28 mouse cellular contexts compared by ENCODE assay signal in genomic region chr6:55384356-55384951, GRCm38 (mm10). TPM values are rescaled to one million over a fixed set of nuclear protein-coding genes. Genes with fewer than 3 reads are reported as not detected.
DNase-seq lines count a peak whose midpoint lies in the region; ATAC-seq and TF ChIP-seq lines count a peak whose summit lies in the region.
"Had no signal": no experiment of that assay in that cellular context is flagged by ENCODE, and none has a peak within 500 bp of the region (broad histone marks: within the 10 kb centered on the region; RNA-seq: fewer than 3 reads in every experiment).

No protein-coding gene starts in this region.

- H3K27me3 ChIP-seq in liver, adult 2 months (ENCODE audit: control insufficient read depth, insufficient read depth, low read length), result no peaks in the 10 kb centered on the region
- peaks cover 32% of the 10 kb centered on the region for H3K27me3 ChIP-seq in liver, embryonic 12.5 days (replicated peaks)
- no peaks in the 10 kb centered on the region for H3K27me3 ChIP-seq in intestine, embryonic 14.5 days (replicated peaks; ENCODE audit: control insufficient read depth, insufficient read depth, low read length)
- H3K27me3 ChIP-seq in intestine, embryonic 15.5 days (replicated peaks), result no peaks in the 10 kb centered on the region
- H3K27me3 ChIP-seq in midbrain, embryonic 16.5 days (ENCODE audit: control insufficient read depth, insufficient read depth, low read depth, low read length), result no peaks in the 10 kb centered on the region
- H3K27me3 ChIP-seq: embryonic facial prominence, embryonic 13.5 days; forebrain, embryonic 15.5 days had no signal

- peak; percentile 80 for DNase-seq in liver, adult 2 months (ENCODE audit: extremely low read depth, low read depth, low spot score)
- DNase-seq in intestine, embryonic 14.5 days (ENCODE audit: low spot score), result no peak
- no peak for DNase-seq in frontal cortex, postnatal 25 days (ENCODE audit: low spot score in 2 of 2)
- DNase-seq: adrenal gland, adult 8-10 months had no signal

- 28% methylated on average over 5 of the region's 5 CpGs for WGBS in liver, adult 2 months
- 52% methylated on average over 5 of the region's 5 CpGs for WGBS in liver, embryonic 12.5 days (ENCODE audit: insufficient replicate concordance)
- 69% methylated on average over 5 of the region's 5 CpGs for WGBS in intestine, embryonic 14.5 days
- 57% methylated on average over 5 of the region's 5 CpGs for WGBS in intestine, embryonic 15.5 days
- WGBS in midbrain, embryonic 16.5 days, result 85% methylated on average over 5 of the region's 5 CpGs

- H3K27ac ChIP-seq in liver, adult 2 months (replicated peaks; ENCODE audit: insufficient read depth, low read depth, low read length), result no peak overlapping the region
- no peak overlapping the region for H3K27ac ChIP-seq in liver, embryonic 12.5 days
- no peak overlapping the region for H3K27ac ChIP-seq in intestine, embryonic 14.5 days (ENCODE audit: low read depth)
- H3K27ac ChIP-seq in intestine, embryonic 15.5 days, result no peak overlapping the region
- H3K27ac ChIP-seq in midbrain, embryonic 16.5 days (ENCODE audit: low read length), result no peak overlapping the region
- H3K27ac ChIP-seq: embryonic facial prominence, embryonic 10.5 days; embryonic facial prominence, embryonic 13.5 days; forebrain, embryonic 12.5 days; forebrain, embryonic 15.5 days; heart, embryonic 15.5 days; hindbrain, embryonic 14.5 days; hindbrain, postnatal 0 days had no signal

- no peak for TF ChIP-seq CTCF in liver, adult 2 months (IDR thresholded peaks at IDR 0.05; ENCODE audit: low read depth, low read length)

- no peak overlapping the region for H3K4me3 ChIP-seq in liver, adult 2 months (ENCODE audit: insufficient read depth, low read depth, low read length)
- no peak overlapping the region for H3K4me3 ChIP-seq in liver, embryonic 12.5 days
- no peak overlapping the region for H3K4me3 ChIP-seq in intestine, embryonic 14.5 days (ENCODE audit: low read depth, low read length)
- no peak overlapping the region for H3K4me3 ChIP-seq in intestine, embryonic 15.5 days (replicated peaks)
- no peak overlapping the region for H3K4me3 ChIP-seq in midbrain, embryonic 16.5 days (ENCODE audit: low read depth, low read length)
- H3K4me3 ChIP-seq: embryonic facial prominence, embryonic 10.5 days; embryonic facial prominence, embryonic 13.5 days; erythroblast, embryonic 14.5 days; forebrain, embryonic 12.5 days; forebrain, embryonic 15.5 days; heart, embryonic 12.5 days; heart, embryonic 15.5 days had no signal

- no peaks in the 10 kb centered on the region for H3K36me3 ChIP-seq in liver, adult 2 months (ENCODE audit: control insufficient read depth, insufficient read depth, low read length)
- H3K36me3 ChIP-seq in liver, embryonic 12.5 days, result no peaks in the 10 kb centered on the region
- no peaks in the 10 kb centered on the region for H3K36me3 ChIP-seq in intestine, embryonic 14.5 days (ENCODE audit: control insufficient read depth, insufficient read depth, low read length)
- no peaks in the 10 kb centered on the region for H3K36me3 ChIP-seq in intestine, embryonic 15.5 days
- H3K36me3 ChIP-seq in midbrain, embryonic 16.5 days (ENCODE audit: control insufficient read depth, insufficient read depth, low read length), result no peaks in the 10 kb centered on the region
- H3K36me3 ChIP-seq: embryonic facial prominence, embryonic 10.5 days; embryonic facial prominence, embryonic 13.5 days; forebrain, embryonic 12.5 days; forebrain, embryonic 15.5 days; heart, embryonic 12.5 days; heart, embryonic 15.5 days had no signal

- TF ChIP-seq POLR2A in liver, adult 2 months (IDR thresholded peaks at IDR 0.05; ENCODE audit: extremely low read depth, insufficient read depth, low read length), result no peak

- H3K9me3 ChIP-seq in liver, embryonic 12.5 days (replicated peaks), result no peaks in the 10 kb centered on the region
- no peaks in the 10 kb centered on the region for H3K9me3 ChIP-seq in intestine, embryonic 14.5 days (ENCODE audit: control insufficient read depth, low read length)
- no peaks in the 10 kb centered on the region for H3K9me3 ChIP-seq in intestine, embryonic 15.5 days
- H3K9me3 ChIP-seq in midbrain, embryonic 16.5 days (replicated peaks; ENCODE audit: control insufficient read depth, low read length, poor library complexity, severe bottlenecking), result no peaks in the 10 kb centered on the region
- H3K9me3 ChIP-seq: embryonic facial prominence, embryonic 10.5 days; embryonic facial prominence, embryonic 13.5 days; forebrain, embryonic 12.5 days; forebrain, embryonic 15.5 days; heart, embryonic 12.5 days; heart, embryonic 15.5 days had no signal

- no peak overlapping the region for H3K4me2 ChIP-seq in liver, embryonic 12.5 days
- no peak overlapping the region for H3K4me2 ChIP-seq in intestine, embryonic 14.5 days (ENCODE audit: low read length)
- no peak overlapping the region for H3K4me2 ChIP-seq in intestine, embryonic 15.5 days (replicated peaks)
- no peak overlapping the region for H3K4me2 ChIP-seq in midbrain, embryonic 16.5 days (ENCODE audit: low read length)
- H3K4me2 ChIP-seq: embryonic facial prominence, embryonic 13.5 days; forebrain, embryonic 12.5 days; forebrain, embryonic 15.5 days; heart, embryonic 12.5 days; heart, embryonic 15.5 days; hindbrain, embryonic 14.5 days had no signal

- H3K4me1 ChIP-seq in liver, adult 2 months (ENCODE audit: control insufficient read depth, insufficient read depth, low read length), result no peaks in the 10 kb centered on the region; the same call in 1 of the 2 replicates
- peaks cover 19% of the 10 kb centered on the region; the same call in 1 of the 2 replicates for H3K4me1 ChIP-seq in liver, embryonic 12.5 days
- no peaks in the 10 kb centered on the region for H3K4me1 ChIP-seq in intestine, embryonic 14.5 days (replicated peaks; ENCODE audit: control insufficient read depth, insufficient read depth, low read length)
- H3K4me1 ChIP-seq in intestine, embryonic 15.5 days (replicated peaks), result 0 out of 2 replicates have a peak, but pooled peaks cover 8% of the 10 kb centered on the region
- no peaks in the 10 kb centered on the region; the same call in 1 of the 2 replicates for H3K4me1 ChIP-seq in midbrain, embryonic 16.5 days (ENCODE audit: control insufficient read depth, insufficient read depth, low read length)
- H3K4me1 ChIP-seq: heart, embryonic 12.5 days; heart, embryonic 15.5 days had no signal

- no peak overlapping the region for H3K9ac ChIP-seq in liver, adult 2 months (ENCODE audit: low read depth, low read length)
- H3K9ac ChIP-seq in liver, embryonic 12.5 days, result no peak overlapping the region
- H3K9ac ChIP-seq in intestine, embryonic 14.5 days (ENCODE audit: low read length), result no peak overlapping the region
- no peak overlapping the region for H3K9ac ChIP-seq in intestine, embryonic 15.5 days
- H3K9ac ChIP-seq in midbrain, embryonic 16.5 days (ENCODE audit: low read depth, low read length), result no peak overlapping the region
- H3K9ac ChIP-seq: embryonic facial prominence, embryonic 13.5 days; forebrain, embryonic 12.5 days; forebrain, embryonic 15.5 days; heart, embryonic 12.5 days; heart, embryonic 15.5 days; hindbrain, embryonic 14.5 days had no signal

- no peak for ATAC-seq in liver, embryonic 12.5 days
- 0 out of 2 replicates have a peak, but pooled peaks have one; percentile 8 for ATAC-seq in intestine, embryonic 14.5 days (replicated peaks; ENCODE audit: low FRiP score, low TSS enrichment, low read depth)
- ATAC-seq in intestine, embryonic 15.5 days, result peak; percentile 77
- ATAC-seq in midbrain, embryonic 16.5 days, result no peak
- ATAC-seq: activated CD4-positive, CD25-positive, alpha-beta regulatory T cell, adult 4 months; forebrain, embryonic 15.5 days; hindbrain, postnatal 0 days had no signal

- no peaks in the 10 kb centered on the region for H3K79me2 ChIP-seq in liver, adult 2 months (ENCODE audit: control insufficient read depth, insufficient read depth, low read length)

RNA-seq across cellular contexts. Expression of gene Ghrhr, which starts 8.4 kb away (rescaled TPM):
- 0.09 TPM in 1 of 2 replicates, not detected in the other for total RNA-seq in liver, adult 2 months (2014; rRNA removed)
- polyA plus RNA-seq in liver, adult 2 months (2012; rRNA removed), result 0.09 TPM in 1 of 2 replicates, not detected in the other
- polyA plus RNA-seq in liver, embryonic 12.5 days (2016; fragmentation: Nextera tagmentation; extraction: Ambion mirVana), result not detected in 2 replicates
- 0.18 and 0.22 TPM in 2 replicates for polyA plus RNA-seq in intestine, embryonic 14.5 days (2014; fragmentation: Nextera tagmentation; extraction: Ambion mirVana)
- 0.23 and 0.34 TPM in 2 replicates for polyA plus RNA-seq in intestine, embryonic 15.5 days (2015; fragmentation: Nextera tagmentation; extraction: Ambion mirVana)
- not detected in 2 replicates for polyA plus RNA-seq in midbrain, embryonic 16.5 days (2015; fragmentation: Nextera tagmentation; extraction: Ambion mirVana)
- total RNA-seq: adrenal gland, adult 8-10 months; adrenal gland, postnatal 25 days; ES-E14; gastrocnemius, adult 18-20 months; gastrocnemius, postnatal 14 days; gastrocnemius, postnatal 4 days; heart, adult 18-20 months; heart, postnatal 10 days; heart, postnatal 4 days; hindbrain, postnatal 0 days had no signal
- polyA plus RNA-seq: activated CD4-positive, CD25-positive, alpha-beta regulatory T cell, adult 4 months; brain, embryonic 14.5 days; C2C12; embryonic facial prominence, embryonic 10.5 days; embryonic facial prominence, embryonic 13.5 days; erythroblast, embryonic 14.5 days; forebrain, embryonic 12.5 days; forebrain, embryonic 15.5 days; heart, embryonic 12.5 days; heart, embryonic 15.5 days; hindbrain, embryonic 11.5 days; hindbrain, embryonic 14.5 days; hindbrain, postnatal 0 days had no signal

RNA-seq across cellular contexts. Expression of gene Aqp1, which starts 48.2 kb away (rescaled TPM):
- 78.1 and 91.4 TPM in 2 replicates for total RNA-seq in liver, adult 2 months (2014; rRNA removed)
- 78.3 and 88.6 TPM in 2 replicates for polyA plus RNA-seq in liver, adult 2 months (2012; rRNA removed)
- 29.1 and 29.5 TPM in 2 replicates for polyA plus RNA-seq in liver, embryonic 12.5 days (2016; fragmentation: Nextera tagmentation; extraction: Ambion mirVana)
- polyA plus RNA-seq in intestine, embryonic 14.5 days (2014; fragmentation: Nextera tagmentation; extraction: Ambion mirVana), result 1.9 and 2.2 TPM in 2 replicates
- 16.4 and 20.0 TPM in 2 replicates for polyA plus RNA-seq in intestine, embryonic 15.5 days (2015; fragmentation: Nextera tagmentation; extraction: Ambion mirVana)
- polyA plus RNA-seq in midbrain, embryonic 16.5 days (2015; fragmentation: Nextera tagmentation; extraction: Ambion mirVana), result 4.8 and 5.4 TPM in 2 replicates

Comparison
In these comparisons a context has a peak if more than half of its experiments do, and no peak if none do; other contexts are left out.
1. ATAC-seq: peak in intestine, embryonic 14.5 days (single experiment) and intestine, embryonic 15.5 days (single experiment); none in liver, embryonic 12.5 days (single experiment) and midbrain, embryonic 16.5 days (single experiment).